Mouse (Mus musculus): ENCODE data around the gene Iqcd.

DNA sequence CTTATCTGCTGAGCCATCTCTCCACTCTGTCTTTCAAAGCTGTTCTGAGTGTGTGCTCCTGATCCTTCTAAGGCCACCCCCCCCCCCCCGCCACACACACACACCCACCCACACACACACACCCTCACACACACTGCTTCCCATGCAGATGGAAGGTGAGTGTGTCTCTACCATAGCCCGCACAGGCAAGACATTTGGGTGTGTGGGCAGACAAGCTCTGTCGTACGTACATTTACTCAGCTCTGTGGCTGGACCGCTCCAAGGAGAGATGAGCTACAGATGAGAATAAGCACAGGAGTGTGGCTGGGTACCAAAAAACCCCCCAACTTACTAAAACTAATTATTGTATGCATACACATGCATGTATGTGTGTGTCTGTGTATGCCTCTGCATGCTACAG is 38.1 kb upstream of the Iqcd start:
- no peak for TF ChIP-seq CTCF (IDR thresholded peaks at IDR 0.05; ENCODE audit: control insufficient read depth, insufficient read depth, insufficient read length)
- no peak for TF ChIP-seq MYOD1 (IDR thresholded peaks at IDR 0.05; ENCODE audit: control insufficient read depth, insufficient read length, low read depth)
- TF ChIP-seq USF1 (IDR thresholded peaks at IDR 0.05; ENCODE audit: low read depth) = no peak
- TF ChIP-seq CEBPB (IDR thresholded peaks at IDR 0.05; ENCODE audit: low read depth) = no peak
- TF ChIP-seq MAX (IDR thresholded peaks at IDR 0.05) = no peak
